Mouse (Mus musculus) left cerebral cortex, adult 8-10 months (tissue): ENCODE measurements around the gene B4galt7. TPM values are rescaled to one million over a fixed set of nuclear protein-coding genes. Genes with fewer than 3 reads are reported as not detected.

Experiments
- total RNA-seq, 4 experiments: library from RNA; stranded (reverse); gene quantifications; 2 replicates each; pipeline ENCODE4 v1.2.4; 2022

The B4galt7 gene
- total RNA-seq, 4 experiments from 2014 or later, result 24.5 to 26.2 (median 25.5) TPM

Other genes starting within 250 kb of the B4galt7 start
- gene Lman2, start 237.1 kb upstream of the B4galt7 start, total RNA-seq, result 10 to 100 TPM; 47.2 to 56.7 (median 49.1) TPM
- gene Rgs14, start 230.2 kb upstream of the B4galt7 start, total RNA-seq, result 10 to 100 TPM; 54.2 to 59.0 (median 55.0) TPM
- gene Slc34a1, start 201.7 kb upstream of the B4galt7 start, total RNA-seq, result under 1 TPM in 2 of 4 experiments, not detected in 2; 0.16 to 0.17 TPM
- gene Pfn3, start 184.7 kb upstream of the B4galt7 start, total RNA-seq, result not detected
- under 1 TPM; 0.39 to 0.98 (median 0.75) TPM for gene F12, start 173.1 kb upstream of the B4galt7 start, total RNA-seq
- gene Grk6, start 154.8 kb upstream of the B4galt7 start, total RNA-seq, result 10 to 100 TPM; 60.0 to 65.3 (median 61.9) TPM
- 10 to 100 TPM; 50.8 to 62.7 (median 59.7) TPM for gene Prr7, start 135.6 kb upstream of the B4galt7 start, total RNA-seq
- 100 to 1,000 TPM; 216 to 253 (median 234) TPM for gene Dbn1, start 111.8 kb upstream of the B4galt7 start, total RNA-seq
- gene Pdlim7, start 86.2 kb upstream of the B4galt7 start, total RNA-seq, result 10 to 100 TPM; 78.3 to 93.8 (median 85.9) TPM
- 1 to 10 TPM; 3.7 to 6.3 (median 5.2) TPM for gene Dok3, start 70.6 kb upstream of the B4galt7 start, total RNA-seq
- gene Ddx41, start 63.2 kb upstream of the B4galt7 start, total RNA-seq, result 10 to 100 TPM; 44.5 to 55.2 (median 48.2) TPM
- 10 to 100 TPM; 73.2 to 80.1 (median 73.8) TPM for gene Fam193b, start 28.8 kb upstream of the B4galt7 start, total RNA-seq
- 100 to 1,000 TPM; 125 to 136 (median 132) TPM for gene Tmed9, start 26.2 kb upstream of the B4galt7 start, total RNA-seq
- 10 to 100 TPM; 37.7 to 49.5 (median 43.4) TPM for gene Caml, start 23.1 kb downstream of the B4galt7 start, total RNA-seq
- 10 to 100 TPM; 39.6 to 48.5 (median 45.3) TPM for gene Ddx46, start 35.1 kb downstream of the B4galt7 start, total RNA-seq
- 10 to 100 TPM; 65.8 to 72.3 (median 68.7) TPM for gene B230219D22Rik, start 93.2 kb downstream of the B4galt7 start, total RNA-seq
- gene Txndc15, start 114.8 kb downstream of the B4galt7 start, total RNA-seq, result 10 to 100 TPM; 68.2 to 79.0 (median 74.8) TPM
- 10 to 100 TPM; 28.6 to 32.2 (median 31.0) TPM for gene Pcbd2, start 127.5 kb downstream of the B4galt7 start, total RNA-seq
- under 1 TPM in 3 of 4 experiments, not detected in 1; 0.48 to 0.63 (median 0.59) TPM for gene Catsper3, start 184.7 kb downstream of the B4galt7 start, total RNA-seq
- not detected for gene Pitx1, start 236.3 kb downstream of the B4galt7 start, total RNA-seq